Mouse (Mus musculus) G1E (cell line): ENCODE measurements around the gene Galnt17.

Source experiments
- CTCF ChIP-seq: IDR thresholded peaks from 2 replicates; pipeline ENCODE4 v1.5.1; 2012; ENCODE audit warnings: low read depth, low read length, inconsistent platforms, mixed read lengths
- TAL1 ChIP-seq: conservative IDR thresholded peaks from 2 replicates; pipeline ENCODE4 v1.6.1; 2012; ENCODE audit warnings: low read depth, low read length, inconsistent platforms, mixed read lengths

DNA sequence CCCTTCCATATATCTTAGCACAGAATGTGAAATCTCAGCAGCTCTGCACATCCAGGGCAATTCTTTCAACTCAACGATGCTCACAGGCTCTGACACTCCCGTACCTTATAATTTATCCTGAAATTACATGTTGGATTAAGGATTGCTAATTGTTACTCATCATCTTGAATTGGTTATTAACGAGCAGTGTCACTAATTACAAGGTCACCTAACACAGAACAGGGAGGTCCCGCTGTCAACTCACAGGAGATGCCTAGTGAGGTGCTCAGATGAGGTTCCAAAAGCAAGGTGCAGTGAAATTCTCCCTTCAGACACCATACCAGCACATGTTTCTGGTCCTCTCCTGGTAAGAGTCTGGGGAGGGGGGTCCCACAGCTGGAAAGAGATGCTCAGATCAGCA, 234.0 kb downstream of the Galnt17 start:
- TF ChIP-seq CTCF (no peak), TAL1 (no peak)
